Mouse (Mus musculus) spleen, adult 2 months (tissue): ENCODE results near the gene Cdc42. TPM values are rescaled to one million over a fixed set of nuclear protein-coding genes. Genes with fewer than 3 reads are reported as not detected.

Source experiments
- DNase-seq, 2 experiments: peaks; one replicate each; pipeline versions ENCODE4 v3.0.0 to v3.0.0-alpha.2; 2012 to 2021; ENCODE audit warnings: low spot score in 2 of 2, low read depth in 1 of 2
- H3K27ac ChIP-seq: fragments of 200-500 bp; 2 replicates; pipeline ENCODE4 v1.5.1; 2012; ENCODE audit warnings: low read length, inconsistent platforms; ENCODE audit not compliant: insufficient read depth
- H3K27me3 ChIP-seq: fragments of 200-500 bp; 2 replicates; pipeline ENCODE4 v1.6.1; 2012; ENCODE audit warnings: mild to moderate bottlenecking, moderate library complexity, low read length, inconsistent platforms; ENCODE audit not compliant: control insufficient read depth, insufficient read depth
- H3K36me3 ChIP-seq: fragments of 200-500 bp; 2 replicates; pipeline ENCODE4 v1.6.1; 2012; ENCODE audit warnings: mild to moderate bottlenecking, low read length, inconsistent platforms; ENCODE audit not compliant: control insufficient read depth, insufficient read depth
- H3K4me1 ChIP-seq: fragments of 200-500 bp; 2 replicates; pipeline ENCODE4 v1.6.1; 2011; ENCODE audit warnings: inconsistent platforms; ENCODE audit not compliant: control insufficient read depth, insufficient read depth, insufficient read length
- H3K4me3 ChIP-seq: fragments of 200-500 bp; 2 replicates; pipeline ENCODE4 v1.5.1; 2011; ENCODE audit warnings: mild to moderate bottlenecking, inconsistent platforms; ENCODE audit not compliant: insufficient read depth, insufficient read length; ENCODE audit errors: extremely low read depth
- CTCF ChIP-seq: fragments of 200-500 bp; IDR thresholded peaks from 2 replicates; pipeline ENCODE4 v1.5.1; 2011; ENCODE audit warnings: mild to moderate bottlenecking, inconsistent platforms; ENCODE audit not compliant: insufficient read depth, insufficient read length, insufficient replicate concordance; ENCODE audit errors: extremely low read depth
- POLR2A ChIP-seq: fragments of 200-500 bp; IDR thresholded peaks from 2 replicates; pipeline ENCODE4 v1.6.1; 2011; ENCODE audit warnings: low read depth, low read length, inconsistent platforms
- WGBS: fragments of 180-500 bp; shearing (Covaris S2); methylation state at CpG from one replicate; pipeline ENCODE4 v1.1.7; 2018; 5-methylcytosine and 5-hydroxymethylcytosine counted together
- polyA plus RNA-seq: library from polyadenylated mRNA; depleted of rRNA; stranded (reverse); fragments of >200 nt; gene quantifications from 2 replicates; pipeline ENCODE4 v1.2.3, GENCODE M21; 2012

The Cdc42 gene
- polyA plus RNA-seq, 1 experiment = 55.5 TPM

- no peaks in the 10 kb centered on the region for H3K36me3 ChIP-seq
- no peak overlapping the region for H3K27ac ChIP-seq
- H3K27me3 ChIP-seq = no peaks in the 10 kb centered on the region
- 91% methylated on average over 3 of the region's 3 CpGs for WGBS
- H3K4me3 ChIP-seq = no peak overlapping the region
- H3K4me1 ChIP-seq = no peaks in the 10 kb centered on the region; the same call in 1 of the 2 replicates
- no peak for DNase-seq
- no peak for TF ChIP-seq POLR2A
- no peak for TF ChIP-seq CTCF
Observed at GRCm38 (mm10) chr4:137379085-137379484, 21.6 kb upstream of the Cdc42 start.

- H3K27ac ChIP-seq = no peak overlapping the region
- H3K27me3 ChIP-seq = no peaks in the 10 kb centered on the region
- no peaks in the 10 kb centered on the region for H3K36me3 ChIP-seq
- no peak overlapping the region for H3K4me3 ChIP-seq
- TF ChIP-seq POLR2A (no peak), CTCF (no peak)
- 89% methylated on average over 4 of the region's 4 CpGs for WGBS
- DNase-seq = no peak
- H3K4me1 ChIP-seq = peaks cover 6% of the 10 kb centered on the region; the same call in 1 of the 2 replicates
Observed at GRCm38 (mm10) chr4:137377526-137378304, 20.2 kb upstream of the Cdc42 start.

GRCm38 (mm10) chr4:137376778-137377177, 19.3 kb upstream of the Cdc42 start:
- no peak for DNase-seq
- no peaks in the 10 kb centered on the region for H3K36me3 ChIP-seq
- H3K27ac ChIP-seq = no peak overlapping the region
- no peak overlapping the region for H3K4me3 ChIP-seq
- H3K4me1 ChIP-seq = peaks cover 6% of the 10 kb centered on the region; the same call in 1 of the 2 replicates
- 76% methylated on average over 2 of the region's 2 CpGs for WGBS
- no peaks in the 10 kb centered on the region for H3K27me3 ChIP-seq
- no peak for TF ChIP-seq POLR2A
- TF ChIP-seq CTCF = no peak

GRCm38 (mm10) chr4:137375314-137376278, 18.1 kb upstream of the Cdc42 start:
- TF ChIP-seq POLR2A (no peak), CTCF (no peak)
- no peak overlapping the region for H3K4me3 ChIP-seq
- DNase-seq = no peak
- no peak overlapping the region for H3K27ac ChIP-seq
- H3K27me3 ChIP-seq = no peaks in the 10 kb centered on the region
- H3K36me3 ChIP-seq = no peaks in the 10 kb centered on the region
- H3K4me1 ChIP-seq = peaks cover 8% of the 10 kb centered on the region; the same call in 1 of the 2 replicates
- 70% methylated on average over 19 of the region's 19 CpGs for WGBS

GRCm38 (mm10) chr4:137373711-137374110, 16.2 kb upstream of the Cdc42 start:
- no peak overlapping the region for H3K4me3 ChIP-seq
- DNase-seq = no peak
- TF ChIP-seq POLR2A (no peak), CTCF (no peak)
- no peaks in the 10 kb centered on the region for H3K27me3 ChIP-seq
- H3K4me1 ChIP-seq = peaks cover 23% of the 10 kb centered on the region; the same call in 1 of the 2 replicates
- H3K36me3 ChIP-seq = no peaks in the 10 kb centered on the region
- 49% methylated on average over 6 of the region's 6 CpGs for WGBS
- peak overlapping the region; percentile 31 for H3K27ac ChIP-seq

- no peak overlapping the region for H3K4me3 ChIP-seq
- H3K4me1 ChIP-seq = peaks cover 29% of the 10 kb centered on the region; the same call in 1 of the 2 replicates
- H3K27ac ChIP-seq = no peak overlapping the region
- 84% methylated on average over 16 of the region's 16 CpGs for WGBS
- DNase-seq = no peak
- H3K36me3 ChIP-seq = no peaks in the 10 kb centered on the region
- no peaks in the 10 kb centered on the region for H3K27me3 ChIP-seq
- no peak for TF ChIP-seq CTCF
- TF ChIP-seq POLR2A = no peak
Observed at GRCm38 (mm10) chr4:137371596-137372523, 14.3 kb upstream of the Cdc42 start.
